Mouse (Mus musculus): ENCODE measurements around the gene Pdcd5. TPM values are rescaled to one million over a fixed set of nuclear protein-coding genes. Genes with fewer than 3 reads are reported as not detected.

Gene Pdcd5
- polyA plus RNA-seq, 1 experiment from 2014 or later, result 260 TPM

- Histone ChIP-seq H3K4me3 (ENCODE audit: low read depth, low read length) (no peak overlapping the region), H3K4me1 (replicated peaks; ENCODE audit: control insufficient read depth, insufficient read depth, low read length) (no peaks in the 10 kb centered on the region), H3K36me3 (ENCODE audit: control insufficient read depth, insufficient read depth, low read length) (peaks cover 52% of the 10 kb centered on the region), H3K27me3 (replicated peaks; ENCODE audit: control insufficient read depth, insufficient read depth, low read length) (no peaks in the 10 kb centered on the region), H3K9me3 (ENCODE audit: control insufficient read depth, low read length) (no peaks in the 10 kb centered on the region), H3K9ac (ENCODE audit: low read length) (no peak overlapping the region), H3K27ac (ENCODE audit: low read depth) (no peak overlapping the region), H3K4me2 (ENCODE audit: low read length) (no peak overlapping the region)
- no peak for DNase-seq (ENCODE audit: low spot score)
- 92% methylated on average over 9 of the region's 9 CpGs for WGBS
- ATAC-seq (replicated peaks; ENCODE audit: low FRiP score, low TSS enrichment, low read depth), result no peak
Observed at GRCm38 (mm10) chr7:35599492-35599891, 47.8 kb downstream of the Pdcd5 start.

GRCm38 (mm10) chr7:35594311-35594710 is 53.0 kb downstream of the Pdcd5 start:
- DNase-seq (ENCODE audit: low spot score), result no peak
- Histone ChIP-seq H3K4me1 (replicated peaks; ENCODE audit: control insufficient read depth, insufficient read depth, low read length) (no peaks in the 10 kb centered on the region), H3K9me3 (ENCODE audit: control insufficient read depth, low read length) (no peaks in the 10 kb centered on the region), H3K4me2 (ENCODE audit: low read length) (no peak overlapping the region), H3K36me3 (ENCODE audit: control insufficient read depth, insufficient read depth, low read length) (peaks cover 43% of the 10 kb centered on the region), H3K4me3 (ENCODE audit: low read depth, low read length) (no peak overlapping the region), H3K27ac (ENCODE audit: low read depth) (no peak overlapping the region), H3K27me3 (replicated peaks; ENCODE audit: control insufficient read depth, insufficient read depth, low read length) (no peaks in the 10 kb centered on the region), H3K9ac (ENCODE audit: low read length) (no peak overlapping the region)
- ATAC-seq (replicated peaks; ENCODE audit: low FRiP score, low TSS enrichment, low read depth), result no peak
- WGBS, result 88% methylated on average over 5 of the region's 5 CpGs

Other genes with a start within 250 kb of the Pdcd5 start
- gene Slc7a9, start 198.7 kb downstream of the Pdcd5 start, polyA plus RNA-seq (2014; fragmentation: Nextera tagmentation; extraction: Ambion mirVana), result 9.0 and 11.6 TPM in 2 replicates
- gene Tdrd12, start 109.8 kb downstream of the Pdcd5 start, polyA plus RNA-seq (2014; fragmentation: Nextera tagmentation; extraction: Ambion mirVana), result 0.46 and 0.67 TPM in 2 replicates
- gene Nudt19, start 91.2 kb downstream of the Pdcd5 start, polyA plus RNA-seq (2014; fragmentation: Nextera tagmentation; extraction: Ambion mirVana), result 98.6 and 117 TPM in 2 replicates
- 0.16 and 0.23 TPM in 2 replicates for gene Rgs9bp, start 61.9 kb downstream of the Pdcd5 start, polyA plus RNA-seq (2014; fragmentation: Nextera tagmentation; extraction: Ambion mirVana)
- 41.4 and 43.5 TPM in 2 replicates for gene Ankrd27, start 61.3 kb downstream of the Pdcd5 start, polyA plus RNA-seq (2014; fragmentation: Nextera tagmentation; extraction: Ambion mirVana)
- 22.2 and 28.1 TPM in 2 replicates for gene Dpy19l3, start 106.9 kb upstream of the Pdcd5 start, polyA plus RNA-seq (2014; fragmentation: Nextera tagmentation; extraction: Ambion mirVana)
- 15.8 and 16.5 TPM in 2 replicates for gene Zfp507, start 155.5 kb upstream of the Pdcd5 start, polyA plus RNA-seq (2014; fragmentation: Nextera tagmentation; extraction: Ambion mirVana)